Mouse (Mus musculus): Measurements from ENCODE around the gene Prokr2. TPM values are rescaled to one million over a fixed set of nuclear protein-coding genes. Genes with fewer than 3 reads are reported as not detected.

Prokr2 gene
- 1 to 10 TPM; 1.5 to 1.8 TPM for total RNA-seq (2021)
- long read RNA-seq, experiment 1, full-length matches to known transcripts: 3 of 3 reads
- long read RNA-seq, experiment 1, partial matches to known transcripts: 0 of 3 reads
- long read RNA-seq, experiment 1, other reads (novel, unspliced or antisense): 0 of 3 reads
- long read RNA-seq, experiment 2: 0 reads

DNA sequence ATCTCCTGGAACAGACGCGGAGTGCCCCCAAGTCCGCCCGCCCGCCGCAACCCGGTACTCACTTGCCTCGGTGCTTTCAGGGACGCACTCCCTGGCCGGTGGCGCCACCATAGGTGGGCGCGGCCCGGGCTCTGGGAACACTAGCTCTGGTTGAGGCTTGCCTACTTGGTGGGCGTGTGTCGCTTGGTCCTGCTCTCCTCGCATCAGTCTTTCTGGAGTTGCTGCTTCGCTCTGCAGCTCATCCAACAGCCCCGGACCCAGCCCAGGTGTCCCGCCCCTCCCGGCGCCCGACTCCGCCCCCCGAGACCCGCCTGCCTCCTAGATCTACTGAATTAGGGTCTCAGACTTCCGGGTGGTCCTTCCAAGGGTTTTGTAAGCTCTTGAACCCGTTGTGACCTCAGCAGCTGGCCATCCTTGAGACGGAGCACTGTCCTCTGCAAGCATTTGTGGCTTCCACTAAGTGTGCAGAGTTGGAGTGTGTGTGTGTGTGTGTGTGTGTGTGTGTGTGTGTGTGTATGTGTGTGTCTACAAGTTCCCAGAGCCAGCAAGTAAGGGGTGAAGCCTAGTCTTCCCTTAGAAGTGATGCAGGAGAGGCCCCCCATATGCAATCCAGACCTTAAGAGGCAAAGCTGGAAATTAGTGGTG, at the start of gene Prokr2:
Gene Prokr2 (minus strand): TSS at position 254 of the 645 bp plus-strand sequence.
- DNase-seq (ENCODE audit: low spot score in 2 of 2): no peak

DNA sequence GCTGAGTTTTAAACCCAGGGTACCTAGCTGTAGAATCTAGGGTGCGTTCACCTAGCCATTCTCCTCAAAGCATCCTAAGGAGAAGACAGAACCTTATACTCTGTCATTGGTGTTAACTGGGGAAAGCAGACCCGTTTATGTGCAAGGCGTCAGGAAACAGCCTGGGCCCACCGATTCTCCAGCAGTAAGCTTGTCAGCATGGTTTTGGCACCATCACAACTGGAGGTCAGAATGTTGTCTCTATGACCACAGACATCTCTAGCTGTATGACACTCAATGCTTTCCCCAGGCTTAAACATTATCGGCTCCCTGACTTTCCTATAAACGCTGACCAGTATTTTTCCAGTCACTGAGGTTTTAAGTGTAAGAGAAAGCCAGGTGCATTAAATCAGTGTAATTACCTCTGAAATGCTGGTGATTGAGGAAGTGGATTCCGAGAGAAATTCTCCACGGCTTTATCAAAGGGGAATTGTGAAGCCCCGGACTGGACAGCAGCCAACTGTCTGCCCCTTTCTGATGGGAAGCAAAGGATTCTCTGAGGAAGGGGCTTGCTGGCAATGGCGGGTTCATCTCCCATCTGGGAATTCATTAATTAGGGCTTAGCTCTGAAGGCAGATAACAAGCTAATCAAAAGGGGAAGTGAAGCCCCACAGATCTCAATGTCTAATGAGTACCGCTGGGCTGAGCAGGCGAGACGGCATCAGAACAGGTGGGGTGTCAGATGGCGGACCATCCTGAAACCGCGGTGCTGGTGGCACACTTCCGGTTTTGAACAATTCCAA, 42.1 kb upstream of the Prokr2 start:
- DNase-seq (ENCODE audit: low spot score in 2 of 2): no peak

DNA sequence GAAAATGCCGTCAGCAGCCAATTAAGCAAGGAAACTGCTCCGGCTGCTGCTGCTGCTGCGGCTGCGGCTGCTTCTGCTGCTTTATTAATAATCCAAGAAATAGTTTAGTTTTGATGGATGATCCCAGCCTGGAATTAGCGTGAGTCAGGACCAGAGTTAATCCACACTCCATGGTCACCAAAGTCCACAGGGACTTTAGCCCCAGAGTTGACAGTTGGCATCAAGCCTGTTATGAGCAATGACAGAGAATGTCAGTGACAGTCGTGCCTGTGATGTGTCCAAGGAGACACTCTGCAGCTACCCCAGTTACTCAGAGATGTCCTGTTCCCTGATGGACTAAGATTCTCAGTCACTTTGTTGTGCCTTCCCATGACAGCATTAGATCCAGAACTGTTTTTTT, 40.3 kb upstream of the Prokr2 start:
- DNase-seq (ENCODE audit: low spot score in 2 of 2): no peak

DNA sequence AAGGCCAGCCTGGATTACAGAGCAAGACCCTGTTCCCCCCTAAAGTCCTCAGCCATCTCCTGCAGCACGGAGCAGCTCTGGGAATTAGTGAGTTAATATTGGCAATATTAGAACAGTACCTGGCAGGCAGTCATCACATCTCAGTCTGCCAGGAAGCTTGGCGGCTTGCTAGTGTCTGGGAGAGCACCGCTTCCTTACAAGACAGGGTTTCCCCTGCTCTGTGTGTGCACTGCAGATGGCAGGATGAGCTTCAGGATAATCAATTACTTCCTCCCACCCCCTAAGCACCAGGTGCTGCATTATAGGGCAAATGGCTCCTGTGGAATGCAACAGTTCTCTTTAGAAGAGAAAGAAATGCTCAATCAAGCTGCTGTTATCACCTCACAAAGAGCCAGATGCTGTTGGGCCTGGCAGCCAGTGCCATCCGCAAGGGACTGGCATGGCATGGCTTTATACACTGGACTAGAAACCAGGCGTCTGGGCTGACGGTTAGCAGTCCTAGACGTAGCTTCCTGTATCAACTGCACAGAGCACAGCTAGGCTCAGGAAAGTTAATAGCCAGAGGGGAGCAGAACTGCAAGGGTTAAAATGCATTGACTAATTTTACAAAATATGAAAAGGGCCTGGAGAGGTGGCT, 38.3 kb upstream of the Prokr2 start:
- DNase-seq (ENCODE audit: low spot score in 2 of 2): no peak

DNA sequence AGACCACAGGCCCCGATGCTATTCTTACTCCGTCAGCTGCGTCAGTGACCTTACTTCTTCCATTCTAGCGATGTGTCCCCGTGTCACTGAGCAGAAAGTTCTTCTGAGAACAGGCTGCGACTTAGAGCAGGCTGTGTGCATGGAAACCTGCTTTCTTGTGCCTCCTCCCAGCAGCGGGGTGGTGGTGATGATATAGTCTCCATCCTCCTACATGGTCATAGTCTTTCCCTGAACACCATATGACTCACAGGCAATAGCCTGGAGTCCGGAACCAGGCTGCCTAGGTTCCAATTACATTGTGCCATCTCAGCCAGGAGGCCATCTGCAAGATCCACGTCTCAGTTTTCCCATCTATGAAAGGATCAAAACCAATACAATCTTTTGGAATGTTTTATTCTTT, 37.6 kb upstream of the Prokr2 start:
- peak in 1 of 2 experiments; percentile 20 for DNase-seq (ENCODE audit: low spot score in 2 of 2)

DNA sequence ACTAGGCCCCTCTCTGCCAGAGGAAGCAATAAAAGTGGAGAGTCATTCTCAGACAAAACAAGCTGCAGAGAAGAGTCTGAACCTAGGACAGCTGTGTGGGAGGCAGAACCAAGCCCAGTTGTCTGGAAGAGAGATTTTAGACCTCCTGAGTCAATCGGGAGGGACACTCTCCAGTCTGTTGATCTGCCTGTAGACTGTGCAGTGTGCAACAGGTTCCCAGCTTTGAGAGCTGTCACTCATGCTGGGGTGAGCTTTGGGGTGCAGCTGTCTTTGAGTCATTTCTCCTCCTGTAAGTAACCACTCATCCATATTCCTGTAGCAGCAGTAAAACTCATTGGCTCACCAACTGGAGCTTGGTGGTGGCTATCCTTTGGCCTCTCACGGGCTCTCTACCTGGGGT, 33.2 kb upstream of the Prokr2 start:
- DNase-seq (ENCODE audit: low spot score in 2 of 2): no peak

DNA sequence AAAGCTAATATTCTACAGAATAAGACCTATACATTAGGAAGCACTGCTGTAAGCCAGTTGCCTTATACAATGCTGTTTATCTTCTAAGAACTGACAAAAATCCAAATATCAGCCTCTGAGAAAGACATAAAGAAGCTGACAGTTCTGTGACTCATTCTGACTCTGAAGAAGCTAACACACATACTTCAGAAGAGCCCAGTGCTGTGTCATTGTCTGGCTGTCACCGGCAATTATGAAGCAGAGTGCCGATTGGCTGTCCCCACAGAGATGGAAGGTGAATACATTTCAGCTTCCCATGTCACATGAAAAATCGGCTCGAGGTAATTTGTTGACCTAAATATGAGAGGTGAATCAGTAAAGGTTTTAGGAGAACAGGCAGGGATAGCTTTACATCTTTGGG, 24.9 kb upstream of the Prokr2 start:
- no peak for DNase-seq (ENCODE audit: low spot score in 2 of 2)

DNA sequence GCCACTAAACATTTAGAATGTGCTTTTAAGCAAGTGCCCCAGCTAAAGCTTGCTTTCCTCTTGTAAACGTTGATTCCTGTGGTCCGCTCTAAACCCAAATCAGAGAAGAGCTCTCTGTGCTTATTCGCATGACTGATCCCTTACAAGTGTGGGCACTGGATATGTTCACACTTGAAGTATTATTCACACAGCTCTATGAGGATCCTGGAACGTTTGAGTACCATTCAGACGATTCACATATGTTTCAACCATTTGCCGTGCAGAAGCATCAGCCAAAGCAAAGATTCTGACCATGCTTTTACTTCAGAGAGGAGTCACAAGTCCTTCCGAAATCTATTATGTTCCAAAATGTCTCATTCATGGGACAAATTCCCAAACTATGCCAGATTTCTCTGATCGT, 12.9 kb upstream of the Prokr2 start:
- no peak for DNase-seq (ENCODE audit: low spot score in 2 of 2)

DNA sequence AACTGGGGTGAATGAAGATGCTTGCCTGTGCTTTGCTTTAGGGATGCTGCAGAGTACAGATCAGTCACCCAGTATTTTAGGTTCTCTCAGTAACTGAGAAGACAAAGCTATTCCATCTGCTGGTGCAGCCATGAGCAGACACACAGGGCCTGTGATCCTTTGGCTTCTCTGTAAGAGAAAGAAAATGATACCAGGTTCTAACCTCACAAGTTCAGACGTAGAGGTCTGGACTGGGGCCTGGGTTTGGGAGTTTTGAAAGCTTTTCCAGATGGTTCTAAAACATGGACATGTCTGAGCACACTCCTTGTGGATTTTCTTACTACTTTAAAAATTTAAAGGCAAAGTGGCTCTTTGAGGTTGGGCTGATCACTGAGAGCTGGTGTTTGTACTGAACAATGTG, 10.5 kb upstream of the Prokr2 start:
- DNase-seq (ENCODE audit: low spot score in 2 of 2): no peak

DNA sequence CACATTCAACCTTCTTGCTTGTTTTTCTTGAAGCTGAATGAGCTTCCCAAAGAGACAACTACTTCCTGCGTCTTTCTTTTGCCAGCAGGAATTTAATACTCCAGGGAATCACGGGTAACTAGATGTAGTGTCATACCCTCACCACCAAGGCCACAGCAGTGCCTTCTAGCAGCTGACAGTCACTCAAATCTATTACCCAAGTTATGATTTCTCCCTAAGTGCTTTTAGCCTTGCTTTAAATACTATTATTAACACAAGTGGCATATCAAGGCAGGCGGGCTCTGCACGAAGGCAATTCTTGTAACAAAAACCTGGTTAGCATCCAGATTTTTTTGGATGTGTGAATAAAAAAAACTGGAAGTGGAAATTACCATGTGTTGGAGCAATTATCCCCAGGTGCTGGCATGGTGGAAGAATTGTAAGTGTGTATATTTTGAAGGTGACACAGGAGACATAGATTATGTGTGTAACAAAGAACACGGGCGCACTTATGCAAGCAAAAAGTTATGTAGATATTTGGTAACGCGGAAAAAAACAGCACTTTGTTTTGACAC, 5.4 kb upstream of the Prokr2 start:
- no peak for DNase-seq (ENCODE audit: low spot score in 2 of 2)

DNA sequence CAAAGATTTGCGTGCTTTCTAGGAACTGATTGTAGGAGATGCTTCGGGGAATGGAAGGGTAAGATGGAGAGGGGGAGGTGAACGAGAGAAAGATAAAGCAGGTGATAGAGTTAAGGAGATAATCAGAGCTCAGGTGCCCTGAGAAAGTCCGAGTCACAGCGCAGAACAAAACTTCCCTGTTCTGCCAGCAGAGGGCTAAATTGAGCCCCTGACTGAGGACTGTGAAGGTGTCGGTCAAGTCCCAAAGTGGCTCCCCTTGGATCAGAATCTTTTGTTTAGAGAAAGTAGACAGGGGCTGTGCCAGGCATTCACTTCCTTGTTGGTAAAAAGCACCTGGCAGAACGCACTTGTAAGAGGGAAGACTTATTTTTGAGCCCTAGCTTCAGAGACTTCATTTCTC, 4.3 kb upstream of the Prokr2 start:
- peak in 1 of 2 experiments; percentile 23 for DNase-seq (ENCODE audit: low spot score in 2 of 2)

DNA sequence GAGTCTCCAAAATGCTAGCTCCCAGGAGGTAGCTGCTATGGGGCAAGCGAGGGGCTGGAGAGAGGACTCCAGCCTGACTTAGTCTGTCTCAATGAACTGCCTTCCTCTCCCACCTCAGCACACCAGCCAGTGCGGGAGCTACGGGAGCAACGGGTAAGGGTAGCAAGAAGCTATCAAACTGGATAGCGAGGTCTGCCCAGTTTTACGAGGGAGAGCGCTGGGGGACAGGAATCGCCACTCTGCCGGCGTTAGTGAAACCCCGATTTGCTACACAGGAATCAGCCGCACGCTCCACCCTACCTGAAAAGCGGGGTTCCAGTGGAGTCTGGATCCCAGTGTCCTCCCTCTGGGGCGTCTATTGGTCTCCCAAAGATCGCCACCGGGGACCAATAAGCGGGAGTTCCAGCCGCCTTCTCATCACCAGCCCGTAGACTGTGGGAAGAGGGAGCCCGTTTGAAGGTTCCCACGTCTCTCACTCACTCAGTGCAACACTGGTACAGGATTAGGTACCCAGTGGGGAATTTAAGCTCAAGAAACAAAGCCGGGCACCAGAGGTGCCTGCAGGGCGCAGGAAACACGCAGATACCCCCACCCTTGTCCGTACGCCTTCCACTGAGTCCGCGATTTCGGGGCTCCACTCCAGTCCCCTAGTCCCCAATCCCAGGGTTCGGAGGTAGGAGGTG, 595 bp downstream of the Prokr2 start:
- peak in 1 of 2 experiments; percentile 3 for DNase-seq (ENCODE audit: low spot score in 2 of 2)

DNA sequence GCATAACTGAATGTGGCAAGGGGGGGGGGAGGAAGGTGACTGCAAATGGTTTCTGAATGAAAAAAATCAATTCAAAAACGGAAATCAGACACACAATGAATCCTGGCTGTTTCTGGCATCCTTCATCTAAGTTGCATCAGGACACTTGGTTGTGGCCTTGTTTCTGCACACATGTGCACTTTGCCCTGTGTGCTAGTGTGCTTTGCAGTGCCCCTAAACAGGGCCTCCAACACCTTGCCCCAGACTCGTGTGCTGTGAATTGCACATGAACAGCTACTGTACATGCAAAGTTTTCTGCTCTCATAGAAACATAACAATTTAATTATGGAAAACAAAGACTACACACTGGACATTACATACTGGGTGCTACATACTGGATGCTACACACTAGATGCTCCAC, 2.9 kb downstream of the Prokr2 start:
- DNase-seq (ENCODE audit: low spot score in 2 of 2): no peak

DNA sequence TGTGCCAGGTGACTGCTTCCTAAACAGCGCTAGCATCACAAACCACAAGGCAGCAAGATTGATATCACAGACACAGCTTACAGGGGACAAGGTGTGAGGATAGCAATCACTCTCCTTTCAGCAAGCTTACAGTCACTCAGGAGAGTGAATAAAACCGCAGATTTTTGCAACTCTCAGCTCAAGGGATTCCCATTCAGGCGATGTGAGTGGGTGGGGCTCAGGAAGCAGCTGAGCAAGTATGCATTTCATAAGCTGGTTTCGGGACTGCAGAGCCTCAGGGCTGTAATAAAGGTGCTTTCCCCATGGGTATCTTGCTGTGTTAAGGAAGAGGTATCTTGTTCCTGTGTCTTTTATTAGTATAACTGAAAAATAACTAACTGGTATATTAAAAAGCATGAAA, 5.6 kb downstream of the Prokr2 start:
- DNase-seq (ENCODE audit: low spot score in 2 of 2): peak; percentile 14 to 39

DNA sequence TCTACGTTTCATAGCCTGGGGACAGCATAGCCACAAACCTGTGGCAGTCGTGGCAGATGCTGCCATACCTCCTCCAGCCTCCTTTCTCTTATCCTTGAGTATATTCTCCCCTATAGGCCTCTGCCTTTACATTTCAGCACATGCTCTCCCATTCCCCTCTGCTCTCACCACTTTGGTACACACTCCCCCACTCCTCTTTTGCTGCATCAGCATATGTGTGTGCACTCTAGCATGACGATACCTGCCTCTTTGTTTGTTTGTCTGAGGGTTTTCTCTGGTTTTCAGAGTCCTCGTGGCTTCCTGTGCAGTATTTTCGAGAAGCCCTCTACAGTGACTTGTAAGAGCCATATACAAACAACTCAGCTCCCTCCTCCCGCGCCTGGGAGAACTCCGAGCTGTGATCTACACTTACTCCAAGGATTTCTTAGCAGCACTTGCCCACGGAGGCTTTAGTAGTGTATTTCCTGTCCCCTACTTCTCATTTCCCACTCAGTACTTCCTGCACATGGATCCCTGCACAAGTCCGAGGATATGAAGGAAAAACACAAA, 6.6 kb downstream of the Prokr2 start:
- DNase-seq (ENCODE audit: low spot score in 2 of 2): peak in 1 of 2 experiments; percentile 30

DNA sequence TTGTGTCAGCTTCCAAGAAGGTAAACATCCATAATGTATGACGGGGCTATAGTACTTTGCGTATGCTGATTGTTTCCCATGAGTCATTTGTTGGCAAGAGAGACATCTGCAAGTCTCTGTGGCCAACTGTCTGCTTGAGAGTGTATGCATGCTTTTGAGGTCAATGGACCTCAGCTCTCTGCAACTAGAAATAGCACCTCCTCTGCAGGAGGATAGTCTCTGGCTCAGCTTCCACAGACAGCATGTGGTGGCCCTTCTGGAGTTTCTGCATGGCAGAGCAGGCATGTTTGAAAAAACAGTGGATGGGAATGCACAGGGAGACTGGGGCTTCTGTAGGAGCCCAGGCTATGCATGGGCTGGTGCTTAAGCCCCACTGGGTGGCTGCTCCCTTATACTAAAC, 7.8 kb downstream of the Prokr2 start:
- peak in 1 of 2 experiments; percentile 32 for DNase-seq (ENCODE audit: low spot score in 2 of 2)

DNA sequence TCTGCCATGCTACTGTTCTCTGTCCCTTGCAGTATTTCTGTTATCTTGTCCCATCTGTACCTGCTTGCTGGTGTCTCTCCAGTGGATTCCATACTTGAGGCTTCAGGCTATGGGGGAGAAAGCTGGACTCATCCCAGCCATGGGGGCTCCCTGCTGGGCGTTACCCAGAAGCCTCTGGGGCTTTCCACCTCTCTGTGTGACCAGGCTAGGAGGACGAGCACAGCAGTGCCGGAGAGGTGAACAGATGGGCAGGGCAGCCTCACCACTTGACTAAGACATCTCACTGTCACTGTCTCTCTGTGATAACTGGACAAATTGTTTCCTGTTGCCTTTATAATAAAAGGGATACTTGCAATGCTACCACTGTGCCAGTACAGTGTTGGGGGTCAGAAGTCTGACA, 9.5 kb downstream of the Prokr2 start:
- no peak for DNase-seq (ENCODE audit: low spot score in 2 of 2)

DNA sequence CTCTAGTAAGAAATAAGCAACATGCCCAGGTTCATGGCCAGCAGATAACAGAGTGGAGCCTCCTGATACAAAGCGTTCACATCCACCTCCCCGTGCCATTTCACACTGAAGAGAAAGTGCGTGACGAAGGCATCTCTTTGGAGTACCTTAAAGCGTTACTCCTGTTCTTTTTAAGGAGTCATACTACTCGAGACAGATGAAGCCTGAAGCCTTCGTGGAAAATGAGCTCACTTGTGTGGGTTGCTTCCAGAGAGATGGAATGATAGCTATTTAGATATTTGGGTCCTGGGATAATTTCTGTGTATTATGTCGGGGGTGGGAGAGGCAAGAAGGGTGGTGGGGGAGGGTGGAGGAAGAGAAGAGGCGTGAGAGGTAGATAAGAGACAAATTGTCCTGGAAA, 10.1 kb downstream of the Prokr2 start:
- DNase-seq (ENCODE audit: low spot score in 2 of 2): no peak

DNA sequence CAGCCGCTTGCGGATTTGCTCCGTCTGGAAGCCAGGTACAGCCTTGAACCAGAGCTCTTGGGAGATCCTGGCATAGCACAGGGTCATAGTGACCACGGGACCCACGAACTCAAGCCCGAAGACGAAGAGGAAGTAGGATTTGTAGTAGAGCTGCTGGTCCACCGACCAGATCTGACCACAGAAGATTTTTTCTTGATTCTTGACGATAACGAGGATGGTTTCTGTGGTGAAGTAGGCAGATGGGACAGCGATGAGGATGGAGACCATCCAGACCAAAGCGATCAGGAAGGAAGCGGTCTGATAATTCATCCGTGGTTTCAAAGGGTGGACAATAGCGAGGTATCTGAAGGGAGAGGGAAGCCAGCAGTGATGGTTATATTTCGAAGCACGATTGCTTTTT, 11.5 kb downstream of the Prokr2 start:
- no peak for DNase-seq (ENCODE audit: low spot score in 2 of 2)

DNA sequence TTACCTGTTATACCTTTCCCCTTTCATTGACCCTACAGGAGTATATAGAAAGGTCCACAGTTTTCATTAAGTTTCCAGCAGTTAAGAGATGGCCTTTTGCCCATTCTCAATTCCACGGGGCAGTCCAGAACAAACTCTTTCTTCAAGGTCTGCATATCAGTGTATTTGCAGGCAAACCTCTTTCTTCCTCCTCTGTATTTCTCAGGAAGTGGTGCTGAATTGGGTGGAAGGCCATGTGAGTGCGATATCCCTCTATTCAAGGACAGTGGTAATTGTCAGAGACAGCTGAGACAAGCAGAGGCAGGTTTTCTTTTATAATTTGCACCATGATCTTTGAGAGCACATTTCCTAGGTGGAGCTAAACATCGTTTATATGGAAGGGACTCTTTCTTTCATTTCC, 16.8 kb downstream of the Prokr2 start:
- DNase-seq (ENCODE audit: low spot score in 2 of 2): no peak

DNA sequence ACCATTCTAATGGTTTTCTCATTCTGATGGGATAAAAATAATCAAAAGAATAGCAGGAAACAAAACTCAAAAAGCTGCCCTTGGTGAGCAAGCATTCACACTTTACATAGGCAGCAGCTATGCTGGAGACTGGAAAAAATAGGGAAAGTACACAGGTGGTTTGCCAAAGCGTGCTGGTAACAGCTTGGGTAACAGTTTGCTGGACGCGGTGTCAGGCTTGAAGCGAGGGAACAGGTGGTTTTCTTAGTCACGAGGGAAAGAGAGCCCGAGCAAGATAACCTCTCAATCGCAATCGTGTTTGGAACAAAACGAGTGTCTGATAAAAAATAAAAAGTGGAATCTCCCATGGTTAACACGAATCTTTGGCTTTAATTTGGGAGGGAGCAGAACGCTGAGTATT, 41.4 kb downstream of the Prokr2 start:
- no peak for DNase-seq (ENCODE audit: low spot score in 2 of 2)
